Mouse (Mus musculus) C3H10T1/2 (cell line): ENCODE data around the gene Olfr503. TPM values are rescaled to one million over a fixed set of nuclear protein-coding genes. Genes with fewer than 3 reads are reported as not detected.

Source experiments
- polyA plus RNA-seq, 2 experiments: library from polyadenylated mRNA; unstranded; fragments of >200 nt; fragmentation: generic; extraction: Trizol; gene quantifications; one replicate each; pipeline ENCODE4 v1.2.1; 2012; ENCODE audit warnings: missing spikeins in 2 of 2

Olfr503 gene
- not detected for polyA plus RNA-seq

GRCm38 (mm10) chr7:108544227-108544626 is at the start of gene Olfr503:
Gene Olfr503, plus strand, starts transcription at chr7:108544527.

GRCm38 (mm10) chr7:108524965-108525364 is 19.4 kb upstream of the Olfr503 start, which contains the start of gene Olfr502:
Gene Olfr502, minus strand, starts transcription at chr7:108525065.

GRCm38 (mm10) chr7:108565693-108566092 is 21.4 kb downstream of the Olfr503 start, which contains the start of gene Olfr504:
Gene Olfr504, minus strand, starts transcription at chr7:108565793.

Other genes with a start within 250 kb of the Olfr503 start
- not detected for gene Olfr491, start 231.1 kb upstream of the Olfr503 start, polyA plus RNA-seq
- not detected for gene Olfr492, start 220.9 kb upstream of the Olfr503 start, polyA plus RNA-seq
- not detected for gene Olfr493, start 197.5 kb upstream of the Olfr503 start, polyA plus RNA-seq
- gene Olfr494, start 179.2 kb upstream of the Olfr503 start, polyA plus RNA-seq: not detected
- not detected for gene Olfr495, start 151.4 kb upstream of the Olfr503 start, polyA plus RNA-seq
- not detected for gene Olfr497, start 124.1 kb upstream of the Olfr503 start, polyA plus RNA-seq
- gene Olfr498, start 79.2 kb upstream of the Olfr503 start, polyA plus RNA-seq: not detected
- gene Olfr502, start 19.5 kb upstream of the Olfr503 start, polyA plus RNA-seq: not detected
- gene Olfr504, start 21.3 kb downstream of the Olfr503 start, polyA plus RNA-seq: not detected
- not detected for gene Olfr506, start 66.3 kb downstream of the Olfr503 start, polyA plus RNA-seq
- not detected for gene Olfr507, start 77.3 kb downstream of the Olfr503 start, polyA plus RNA-seq
- gene Olfr508, start 85.5 kb downstream of the Olfr503 start, polyA plus RNA-seq: not detected
- gene Olfr509, start 107.4 kb downstream of the Olfr503 start, polyA plus RNA-seq: not detected
- not detected for gene Olfr510, start 121.9 kb downstream of the Olfr503 start, polyA plus RNA-seq
- gene Olfr512, start 168.8 kb downstream of the Olfr503 start, polyA plus RNA-seq: not detected
- not detected for gene Olfr513, start 206.4 kb downstream of the Olfr503 start, polyA plus RNA-seq